Mouse (Mus musculus): ENCODE measurements around the gene Arl4a. TPM values are rescaled to one million over a fixed set of nuclear protein-coding genes. Genes with fewer than 3 reads are reported as not detected.

Gene Arl4a
- total and polyA plus RNA-seq, 2 experiments from 2014 or later = 108 to 128 TPM

- ATAC-seq (no peak), DNase-seq (no peak)
- Histone ChIP-seq H3K27me3 (ENCODE audit: insufficient read depth, low read length) (no peaks in the 10 kb centered on the region), H3K4me3 (ENCODE audit: low read depth, low read length) (no peak overlapping the region), H3K9ac (no peak overlapping the region), H3K4me1 (ENCODE audit: insufficient read depth) (no peaks in the 10 kb centered on the region), H3K9me3 (ENCODE audit: low read length) (no peaks in the 10 kb centered on the region), H3K36me3 (ENCODE audit: insufficient read depth) (no peaks in the 10 kb centered on the region), H3K27ac (ENCODE audit: low read depth, low read length) (no peak overlapping the region), H3K4me2 (ENCODE audit: low read depth) (no peak overlapping the region)
- WGBS = 87% methylated on average over 3 of the region's 3 CpGs
- no peak for TF ChIP-seq CTCF (IDR thresholded peaks at IDR 0.05; ENCODE audit: low read depth)
Observed at GRCm38 (mm10) chr12:39968109-39968508, 69.7 kb downstream of the Arl4a start.

DNA sequence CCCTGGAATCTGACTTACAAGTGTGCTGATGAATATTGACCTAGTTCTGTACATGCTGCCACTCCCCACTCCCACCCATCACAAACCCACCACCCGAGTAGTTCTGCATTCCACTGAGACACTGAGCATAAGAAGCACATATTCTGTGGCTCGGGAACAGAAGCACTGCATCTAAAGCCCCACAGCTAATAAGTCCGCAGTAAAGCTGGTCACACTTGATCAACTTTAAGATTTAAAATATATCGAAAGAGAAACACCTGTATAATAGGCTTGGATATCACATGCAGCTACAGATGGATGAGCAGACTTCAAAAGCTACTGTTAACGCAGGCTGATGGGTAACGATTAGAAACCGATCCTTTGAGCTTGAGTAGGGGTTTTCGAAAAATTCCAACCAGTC is 78.7 kb downstream of the Arl4a start:
- 64% methylated on average over 8 of the region's 8 CpGs for WGBS

GRCm38 (mm10) chr12:39957931-39958671 is 79.7 kb downstream of the Arl4a start:
- H3K27ac ChIP-seq (ENCODE audit: low read depth, low read length) = no peak overlapping the region
- 18% methylated on average over 8 of the region's 8 CpGs for WGBS
- no peak for TF ChIP-seq CTCF (IDR thresholded peaks at IDR 0.05; ENCODE audit: low read depth)
- H3K4me3 ChIP-seq (ENCODE audit: low read depth, low read length) = no peak overlapping the region
- no peaks in the 10 kb centered on the region for H3K36me3 ChIP-seq (ENCODE audit: insufficient read depth)
- peak; percentile 91 for DNase-seq
- H3K27me3 ChIP-seq (ENCODE audit: insufficient read depth, low read length) = no peaks in the 10 kb centered on the region
- no peak overlapping the region; the same call in 1 of the 2 replicates for H3K4me2 ChIP-seq (ENCODE audit: low read depth)
- H3K4me1 ChIP-seq (ENCODE audit: insufficient read depth) = peaks cover 8% of the 10 kb centered on the region
- ATAC-seq = peak; percentile 85
- no peaks in the 10 kb centered on the region for H3K9me3 ChIP-seq (ENCODE audit: low read length)
- H3K9ac ChIP-seq = no peak overlapping the region

More for the DNA sequence above, 78.7 kb downstream of the Arl4a start:
- no peak overlapping the region for H3K9ac ChIP-seq
- DNase-seq = no peak
- no peak for TF ChIP-seq CTCF (IDR thresholded peaks at IDR 0.05; ENCODE audit: low read depth)
- H3K27ac ChIP-seq (ENCODE audit: low read depth, low read length) = no peak overlapping the region
- peaks cover 8% of the 10 kb centered on the region for H3K4me1 ChIP-seq (ENCODE audit: insufficient read depth)
- no peaks in the 10 kb centered on the region for H3K9me3 ChIP-seq (ENCODE audit: low read length)
- ATAC-seq = no peak
- H3K4me3 ChIP-seq (ENCODE audit: low read depth, low read length) = no peak overlapping the region
- no peaks in the 10 kb centered on the region for H3K27me3 ChIP-seq (ENCODE audit: insufficient read depth, low read length)
- H3K4me2 ChIP-seq (ENCODE audit: low read depth) = no peak overlapping the region
- H3K36me3 ChIP-seq (ENCODE audit: insufficient read depth) = no peaks in the 10 kb centered on the region

- Histone ChIP-seq H3K4me3 (ENCODE audit: low read depth, low read length) (peak overlapping the region; percentile 9; the same call in 1 of the 2 replicates), H3K36me3 (ENCODE audit: insufficient read depth) (no peaks in the 10 kb centered on the region), H3K9ac (no peak overlapping the region), H3K27ac (ENCODE audit: low read depth, low read length) (0 out of 2 replicates have a peak overlapping the region, but pooled peaks have one; percentile 45), H3K27me3 (ENCODE audit: insufficient read depth, low read length) (no peaks in the 10 kb centered on the region), H3K4me2 (ENCODE audit: low read depth) (peak overlapping the region; percentile 45), H3K4me1 (ENCODE audit: insufficient read depth) (peaks cover 8% of the 10 kb centered on the region), H3K9me3 (ENCODE audit: low read length) (no peaks in the 10 kb centered on the region)
- TF ChIP-seq CTCF (IDR thresholded peaks at IDR 0.05; ENCODE audit: low read depth) = no peak
- ATAC-seq = peak; percentile 93
- DNase-seq = peak; percentile 82
- WGBS = 9% methylated on average over 15 of the region's 15 CpGs
Observed at GRCm38 (mm10) chr12:39956396-39956795, 81.4 kb downstream of the Arl4a start.

Other genes with a start within 250 kb of the Arl4a start
- gene Scin, start 96.2 kb upstream of the Arl4a start, total RNA-seq (2014; rRNA removed) = 0.71 TPM in 1 of 2 replicates, not detected in the other
- gene Scin, start 96.2 kb upstream of the Arl4a start, polyA plus RNA-seq (2015; fragmentation: Nextera tagmentation; extraction: Ambion mirVana) = 0.06 and 0.08 TPM in 2 replicates
- gene Lsmem1, start 161.5 kb upstream of the Arl4a start, total RNA-seq (2014; rRNA removed) = 0.14 and 0.23 TPM in 2 replicates
- 0.27 and 0.33 TPM in 2 replicates for gene Lsmem1, start 161.5 kb upstream of the Arl4a start, polyA plus RNA-seq (2015; fragmentation: Nextera tagmentation; extraction: Ambion mirVana)
- gene Ifrd1, start 210.5 kb upstream of the Arl4a start, total RNA-seq (2014; rRNA removed) = 71.3 and 87.9 TPM in 2 replicates
- 156 TPM in 2 replicates for gene Ifrd1, start 210.5 kb upstream of the Arl4a start, polyA plus RNA-seq (2015; fragmentation: Nextera tagmentation; extraction: Ambion mirVana)